Mouse (Mus musculus) forebrain, embryonic 10.5 days (tissue): ENCODE data around the gene Foxm1. TPM values are rescaled to one million over a fixed set of nuclear protein-coding genes. Genes with fewer than 3 reads are reported as not detected.

Experiments
- DNase-seq: peaks from one replicate; pipeline ENCODE4 v3.0.0-alpha.2; 2017; ENCODE audit warnings: low spot score; ENCODE audit errors: extremely low spot score
- H3K27ac ChIP-seq: fragments of 300-500 bp; sonication (generic); 2 replicates; pipeline ENCODE4 v1.5.1; 2016; ENCODE audit warnings: mild to moderate bottlenecking
- H3K27me3 ChIP-seq: fragments of 300-500 bp; sonication (generic); 2 replicates; pipeline ENCODE4 v1.6.1; 2016; ENCODE audit warnings: mild to moderate bottlenecking; ENCODE audit not compliant: poor library complexity, severe bottlenecking
- H3K36me3 ChIP-seq: fragments of 300-500 bp; sonication (generic); replicated peaks from 2 replicates; pipeline ENCODE4 v1.6.1; 2016; ENCODE audit warnings: mild to moderate bottlenecking, moderate library complexity
- H3K4me1 ChIP-seq: fragments of 300-500 bp; sonication (generic); 2 replicates; pipeline ENCODE4 v1.6.1; 2016
- H3K4me3 ChIP-seq: fragments of 300-500 bp; sonication (generic); 2 replicates; pipeline ENCODE4 v1.5.1; 2016; ENCODE audit warnings: mild to moderate bottlenecking, moderate library complexity
- H3K9me3 ChIP-seq: fragments of 300-500 bp; sonication (generic); 2 replicates; pipeline ENCODE4 v1.6.1; 2016; ENCODE audit warnings: mild to moderate bottlenecking, moderate library complexity
- WGBS: fragments of 180-500 bp; shearing (Covaris S2); methylation state at CpG from one replicate; pipeline ENCODE4 v1.1.7; 2016; 5-methylcytosine and 5-hydroxymethylcytosine counted together
- polyA plus RNA-seq: library from polyadenylated mRNA; unstranded; fragments of >200 nt; fragmentation: Nextera tagmentation; extraction: Ambion mirVana; gene quantifications from 2 replicates; pipeline ENCODE4 v1.2.1, GENCODE M21; 2016

Foxm1 gene
- 77.0 and 78.9 TPM in 2 replicates for polyA plus RNA-seq

DNA sequence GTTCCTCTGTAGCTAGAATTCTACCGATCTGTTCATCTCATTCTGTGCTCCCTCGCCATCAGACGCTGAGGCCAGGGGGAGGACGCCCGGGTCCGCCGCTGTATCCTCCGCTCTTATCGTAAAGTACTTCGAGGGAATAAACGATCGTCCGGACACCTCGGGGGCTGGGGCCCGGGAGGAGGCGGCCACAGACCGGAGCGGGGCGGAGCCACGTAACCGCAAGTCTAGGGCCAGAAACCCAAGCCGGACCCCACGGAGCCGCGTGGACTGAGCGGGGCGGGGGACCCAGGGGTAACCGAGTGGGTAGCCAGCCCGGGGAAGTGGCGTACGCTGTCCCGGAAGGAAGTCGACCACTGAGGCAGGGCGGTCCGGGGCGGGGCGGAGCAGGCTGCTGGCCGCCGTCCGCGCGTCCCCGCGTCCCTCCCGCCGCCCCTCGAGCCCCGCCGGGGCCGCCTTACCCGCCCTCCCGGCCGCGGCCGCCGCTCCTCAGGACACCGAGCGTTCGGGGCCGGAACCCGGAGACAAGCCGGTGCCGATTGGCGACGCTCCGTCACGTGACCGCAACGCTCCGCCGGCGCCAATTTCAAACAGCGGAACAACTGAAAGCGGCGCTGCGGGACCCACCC lies at the start of gene Foxm1, which contains the start of gene Rhno1:
Gene Foxm1, plus strand, starts transcription at position 587 of the 626 bp plus-strand sequence.
Gene Rhno1, minus strand, starts transcription at position 531 of the 626 bp plus-strand sequence.
- H3K36me3 ChIP-seq = peaks cover 59% of the 10 kb centered on the region
- peak within 1 kb of the TSS; percentile 81 for H3K4me3 ChIP-seq
- H3K27ac ChIP-seq = peak within 1 kb of the TSS; percentile 97
- peak; percentile 88 for DNase-seq
- H3K9me3 ChIP-seq = no peaks in the 10 kb centered on the region
- no peaks in the 10 kb centered on the region for H3K27me3 ChIP-seq
- H3K4me1 ChIP-seq = peaks cover 50% of the 10 kb centered on the region
- WGBS = under 1% methylated on average over 57 of the region's 76 CpGs

DNA sequence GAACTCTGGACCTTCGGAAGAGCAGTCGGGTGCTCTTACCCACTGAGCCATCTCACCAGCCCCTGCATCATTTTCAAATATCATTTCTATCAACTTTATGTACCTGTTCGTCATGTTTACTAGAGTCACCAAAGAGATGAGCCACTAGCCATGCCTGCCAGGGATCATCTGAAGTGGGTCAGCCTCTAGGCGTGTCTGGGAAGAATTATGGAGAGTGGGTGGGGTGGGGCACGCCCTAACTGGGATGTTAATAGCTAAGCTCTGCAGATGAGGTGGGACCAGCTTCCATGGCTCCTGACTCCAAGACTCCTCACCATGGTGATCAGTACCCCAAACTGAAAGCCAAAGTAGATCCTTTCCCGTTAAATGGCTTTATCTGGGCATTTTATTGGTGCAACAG lies 48.0 kb upstream of the Foxm1 start:
- WGBS = 89% methylated on average over 6 of the region's 6 CpGs
- no peak for DNase-seq
- no peak overlapping the region for H3K4me3 ChIP-seq

GRCm38 (mm10) chr6:128315597-128315996 lies 47.2 kb upstream of the Foxm1 start:
- no peak for DNase-seq
- H3K4me3 ChIP-seq = no peak overlapping the region
- H3K9me3 ChIP-seq = no peaks in the 10 kb centered on the region
- peaks cover under 1% of the 10 kb centered on the region for H3K36me3 ChIP-seq
- 86% methylated on average over 8 of the region's 8 CpGs for WGBS
- no peak overlapping the region for H3K27ac ChIP-seq
- H3K27me3 ChIP-seq = no peaks in the 10 kb centered on the region
- H3K4me1 ChIP-seq = no peaks in the 10 kb centered on the region

More for the DNA sequence above, 48.0 kb upstream of the Foxm1 start:
- Histone ChIP-seq H3K27ac (no peak overlapping the region), H3K27me3 (no peaks in the 10 kb centered on the region), H3K36me3 (no peaks in the 10 kb centered on the region), H3K9me3 (no peaks in the 10 kb centered on the region), H3K4me1 (no peaks in the 10 kb centered on the region)

GRCm38 (mm10) chr6:128318317-128318716 lies 44.5 kb upstream of the Foxm1 start:
- no peak overlapping the region for H3K27ac ChIP-seq
- no peaks in the 10 kb centered on the region for H3K27me3 ChIP-seq
- DNase-seq = peak; percentile 47
- no peaks in the 10 kb centered on the region for H3K4me1 ChIP-seq
- no peak overlapping the region for H3K4me3 ChIP-seq
- H3K9me3 ChIP-seq = no peaks in the 10 kb centered on the region
- WGBS = 31% methylated on average over 4 of the region's 4 CpGs
- H3K36me3 ChIP-seq = peaks cover 28% of the 10 kb centered on the region

- Histone ChIP-seq H3K4me3 (no peak overlapping the region), H3K4me1 (peaks cover 32% of the 10 kb centered on the region), H3K36me3 (peaks cover 60% of the 10 kb centered on the region), H3K27ac (peak overlapping the region; percentile 58), H3K27me3 (no peaks in the 10 kb centered on the region), H3K9me3 (peaks cover 15% of the 10 kb centered on the region)
- WGBS = 25% methylated on average over 12 of the region's 12 CpGs
- DNase-seq = peak; percentile 60
Measured at GRCm38 (mm10) chr6:128334397-128335124, 28.2 kb upstream of the Foxm1 start.

- Histone ChIP-seq H3K9me3 (no peaks in the 10 kb centered on the region), H3K4me3 (no peak overlapping the region), H3K27ac (no peak overlapping the region), H3K36me3 (peaks cover 47% of the 10 kb centered on the region), H3K27me3 (no peaks in the 10 kb centered on the region), H3K4me1 (peaks cover 36% of the 10 kb centered on the region)
- WGBS = 82% methylated on average over 7 of the region's 7 CpGs
- no peak for DNase-seq
Measured at GRCm38 (mm10) chr6:128337467-128337866, 25.3 kb upstream of the Foxm1 start.

DNA sequence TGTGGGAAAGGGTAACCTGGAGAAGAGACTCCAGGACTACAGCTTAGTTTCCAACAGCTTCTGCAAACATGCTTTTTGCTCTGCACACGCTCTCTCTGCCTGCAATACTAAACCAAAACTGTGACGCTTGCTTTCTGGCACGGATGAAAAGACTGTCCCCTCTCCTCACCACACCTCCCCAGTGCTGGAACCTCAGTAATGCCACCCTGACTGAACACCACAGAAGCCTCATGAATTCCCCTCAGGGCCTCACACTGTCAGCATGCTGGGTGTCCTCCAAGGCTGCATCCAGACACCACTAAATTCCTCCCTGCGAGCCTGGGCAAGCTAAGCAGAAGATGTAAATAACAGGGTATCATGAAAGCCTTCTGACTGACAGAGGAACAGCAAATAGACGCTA lies 23.9 kb upstream of the Foxm1 start:
- 63% methylated on average over 5 of the region's 5 CpGs for WGBS
- DNase-seq = no peak
- Histone ChIP-seq H3K9me3 (no peaks in the 10 kb centered on the region), H3K36me3 (peaks cover 46% of the 10 kb centered on the region), H3K27ac (0 out of 2 replicates have a peak overlapping the region, but pooled peaks have one; percentile 35), H3K4me1 (peaks cover 36% of the 10 kb centered on the region), H3K27me3 (no peaks in the 10 kb centered on the region), H3K4me3 (no peak overlapping the region)

DNA sequence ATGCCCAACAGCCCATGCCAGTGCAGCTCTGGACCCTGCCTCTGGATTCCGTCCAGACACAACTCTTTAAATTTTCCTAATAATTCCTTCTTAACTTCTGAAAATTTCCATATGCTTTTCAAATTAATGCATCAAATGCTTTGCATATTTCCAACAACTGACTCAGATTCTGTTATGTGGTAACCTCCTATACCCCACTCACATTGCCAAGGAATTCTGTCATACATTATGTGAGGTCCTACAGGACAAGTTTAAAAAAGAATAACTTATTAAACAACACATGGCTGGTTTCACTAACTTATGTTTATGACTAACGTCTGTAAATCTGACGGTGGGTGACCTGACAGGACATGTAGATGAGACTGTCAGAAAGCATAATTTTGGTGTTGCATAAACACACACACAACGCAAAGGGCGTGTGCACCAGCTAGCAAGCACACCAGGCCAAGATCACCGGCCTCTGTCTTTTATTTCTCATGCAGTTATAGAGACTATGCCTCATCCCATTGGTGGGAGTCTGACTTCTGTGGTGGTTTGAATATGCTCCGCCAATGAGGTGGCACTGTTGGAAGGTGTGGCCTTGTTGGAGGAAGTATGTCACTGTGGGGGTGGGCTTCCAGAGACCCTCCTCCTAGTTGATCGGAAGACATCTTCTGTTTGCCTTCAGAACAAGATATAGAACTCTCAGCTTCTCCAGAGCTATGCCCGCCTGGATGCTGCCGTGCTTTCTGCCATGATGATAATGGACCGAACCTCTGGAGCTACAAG lies 20.6 kb upstream of the Foxm1 start:
- Histone ChIP-seq H3K4me3 (no peak overlapping the region), H3K36me3 (peaks cover 32% of the 10 kb centered on the region), H3K4me1 (peaks cover 26% of the 10 kb centered on the region), H3K27me3 (no peaks in the 10 kb centered on the region), H3K9me3 (no peaks in the 10 kb centered on the region), H3K27ac (no peak overlapping the region)
- 93% methylated on average over 11 of the region's 11 CpGs for WGBS
- DNase-seq = no peak

- Histone ChIP-seq H3K27me3 (no peaks in the 10 kb centered on the region), H3K9me3 (no peaks in the 10 kb centered on the region), H3K36me3 (peaks cover 47% of the 10 kb centered on the region), H3K4me3 (no peak overlapping the region), H3K4me1 (0 out of 2 replicates have a peak, but pooled peaks cover 2% of the 10 kb centered on the region), H3K27ac (no peak overlapping the region)
- WGBS = 94% methylated on average over 10 of the region's 10 CpGs
- no peak for DNase-seq
Measured at GRCm38 (mm10) chr6:128345623-128346022, 17.1 kb upstream of the Foxm1 start.

DNA sequence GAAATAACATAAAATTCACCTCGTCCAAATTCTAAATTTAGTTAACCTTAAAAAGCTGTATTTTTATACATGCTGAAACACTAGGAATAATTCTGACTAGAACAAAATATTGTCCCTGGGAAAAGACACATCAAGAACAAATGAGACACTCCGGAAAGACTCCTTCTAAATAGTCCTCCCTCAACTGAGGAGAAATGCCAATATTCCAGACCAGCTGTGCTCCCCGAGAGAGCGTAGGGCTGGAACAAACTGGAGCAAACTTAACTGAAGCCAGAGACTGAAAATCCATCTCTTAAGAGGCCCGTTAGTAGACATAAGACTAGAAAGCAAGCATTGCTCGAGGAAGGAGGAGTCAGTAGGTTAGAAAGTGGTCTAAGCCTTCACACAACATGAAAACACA lies 16.0 kb upstream of the Foxm1 start:
- DNase-seq = no peak
- Histone ChIP-seq H3K4me3 (no peak overlapping the region), H3K36me3 (peaks cover 51% of the 10 kb centered on the region), H3K4me1 (0 out of 2 replicates have a peak, but pooled peaks cover 2% of the 10 kb centered on the region), H3K27ac (no peak overlapping the region), H3K27me3 (no peaks in the 10 kb centered on the region), H3K9me3 (no peaks in the 10 kb centered on the region)
- WGBS = 91% methylated on average over 6 of the region's 6 CpGs

GRCm38 (mm10) chr6:128349711-128350110 lies 13.1 kb upstream of the Foxm1 start:
- no peak overlapping the region for H3K4me3 ChIP-seq
- no peaks in the 10 kb centered on the region for H3K27me3 ChIP-seq
- 63% methylated on average over 7 of the region's 7 CpGs for WGBS
- H3K9me3 ChIP-seq = no peaks in the 10 kb centered on the region
- peaks cover 14% of the 10 kb centered on the region for H3K4me1 ChIP-seq
- H3K27ac ChIP-seq = peak overlapping the region; percentile 51; the same call in 1 of the 2 replicates
- peaks cover 40% of the 10 kb centered on the region for H3K36me3 ChIP-seq
- no peak for DNase-seq

- Histone ChIP-seq H3K4me3 (peak overlapping the region; percentile 87; the same call in 1 of the 2 replicates), H3K9me3 (no peaks in the 10 kb centered on the region)
- 56% methylated on average over 3 of the region's 3 CpGs for WGBS
Measured at GRCm38 (mm10) chr6:128354140-128354539, 8.6 kb upstream of the Foxm1 start.

More at GRCm38 (mm10) chr6:128354140-128354539, 8.6 kb upstream of the Foxm1 start:
- no peak for DNase-seq
- Histone ChIP-seq H3K27me3 (no peaks in the 10 kb centered on the region), H3K36me3 (peaks cover 57% of the 10 kb centered on the region), H3K4me1 (peaks cover 28% of the 10 kb centered on the region), H3K27ac (no peak overlapping the region)
